Mouse (Mus musculus) heart, embryonic 14.5 days (tissue): ENCODE measurements at regions not wholly inside any gene's neighbourhood (a gene's known extent, or its start where the extent isn't known, plus 50 kb on each side); places are given as distances from the start of the nearest gene placed in this dataset.

Source experiments
- ATAC-seq: fragments of 200-750 bp; cut with Nextera tagmentation; 2 replicates; pipeline ENCODE4 v1.8.0; 2017; ENCODE audit warnings: low read depth, moderate TSS enrichment; ENCODE audit not compliant: insufficient number of reproducible peaks, insufficient read depth, low FRiP score
- H3K27ac ChIP-seq, 2 experiments: fragments of 200-500 bp in 1 of 2; fragments of 300-500 bp in 1 of 2; sonication (generic) in 1 of 2; replicated peaks in 1 of 2; 2 replicates each; pipeline ENCODE4 v1.5.1; 2012 to 2014; ENCODE audit warnings: low read depth in 2 of 2, low read length in 2 of 2, control low read depth in 1 of 2, mild to moderate bottlenecking in 1 of 2, mixed read lengths in 1 of 2; ENCODE audit not compliant: control insufficient read depth in 1 of 2, insufficient read depth in 1 of 2
- H3K27me3 ChIP-seq: fragments of 300-500 bp; sonication (generic); 2 replicates; pipeline ENCODE4 v1.6.1; 2014; ENCODE audit warnings: mild to moderate bottlenecking, low read length, control low read depth; ENCODE audit not compliant: control insufficient read depth, insufficient read depth
- H3K36me3 ChIP-seq: fragments of 300-500 bp; sonication (generic); 2 replicates; pipeline ENCODE4 v1.6.1; 2014; ENCODE audit warnings: mild to moderate bottlenecking, control low read depth, low read length, mixed read lengths; ENCODE audit not compliant: control insufficient read depth, insufficient read depth
- H3K4me1 ChIP-seq, 2 experiments: fragments of 200-500 bp in 1 of 2; fragments of 300-500 bp in 1 of 2; sonication (generic) in 1 of 2; 2 replicates each; pipeline ENCODE4 v1.6.1; 2012 to 2014; ENCODE audit warnings: low read length in 2 of 2, control low read depth in 1 of 2, mixed read lengths in 1 of 2; ENCODE audit not compliant: control insufficient read depth in 2 of 2, insufficient read depth in 2 of 2
- H3K4me2 ChIP-seq: fragments of 300-500 bp; sonication (generic); 2 replicates; pipeline ENCODE4 v1.6.1; 2014; ENCODE audit warnings: mild to moderate bottlenecking, low read length
- H3K4me3 ChIP-seq, 2 experiments: fragments of 200-500 bp in 1 of 2; fragments of 300-500 bp in 1 of 2; sonication (generic) in 1 of 2; 2 replicates each; pipeline ENCODE4 v1.5.1; 2012 to 2014; ENCODE audit warnings: low read length in 2 of 2, mild to moderate bottlenecking in 2 of 2, control low read depth in 1 of 2, low read depth in 1 of 2, moderate library complexity in 1 of 2; ENCODE audit not compliant: control insufficient read depth in 1 of 2, insufficient read depth in 1 of 2
- H3K9ac ChIP-seq: fragments of 300-500 bp; sonication (generic); 2 replicates; pipeline ENCODE4 v1.6.1; 2014; ENCODE audit warnings: mild to moderate bottlenecking, low read length
- H3K9me3 ChIP-seq: fragments of 300-500 bp; sonication (generic); 2 replicates; pipeline ENCODE4 v1.6.1; 2016; ENCODE audit warnings: low read length, control low read depth; ENCODE audit not compliant: control insufficient read depth
- WGBS: fragments of 180-500 bp; shearing (Covaris S2); extraction: QIAGEN DNeasy Blood & Tissue Kit; methylation state at CpG from one replicate; pipeline ENCODE4 v1.1.7; 2014; 5-methylcytosine and 5-hydroxymethylcytosine counted together

DNA sequence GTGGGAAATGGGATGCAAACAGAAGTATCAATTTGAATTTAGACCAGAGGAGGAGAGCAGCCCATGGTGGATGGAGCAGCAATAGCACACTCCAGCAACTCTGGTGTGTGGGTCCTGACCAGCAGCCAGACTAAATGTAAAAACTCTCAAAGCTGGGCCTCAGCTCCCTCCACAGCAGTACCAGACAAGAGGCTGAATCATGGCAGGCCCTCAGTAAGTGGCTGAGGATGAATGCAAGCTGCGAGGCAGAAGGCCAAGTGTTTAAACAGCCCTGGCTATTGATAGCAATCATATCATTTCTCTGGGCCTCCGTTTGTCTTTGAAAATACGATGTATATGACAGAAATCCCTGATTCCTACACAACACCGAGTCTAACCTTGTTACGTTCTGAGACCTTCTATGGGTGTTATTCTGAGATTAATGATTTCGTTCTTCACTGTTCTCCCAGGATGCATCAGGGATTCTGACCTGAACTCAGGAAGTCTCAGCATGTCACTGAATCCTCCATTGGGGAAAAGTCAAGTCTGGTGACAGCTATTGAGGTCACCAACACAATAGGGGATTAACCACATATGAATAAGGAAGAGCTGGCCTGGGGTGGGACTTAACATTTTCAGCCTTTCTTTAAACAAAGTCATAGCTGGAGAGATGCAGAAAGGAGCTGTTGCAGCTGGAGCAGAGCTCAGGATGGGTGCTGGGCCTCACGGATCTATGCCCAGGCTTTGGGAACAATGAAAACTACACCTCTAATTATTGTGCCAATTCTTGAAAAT is 124.8 kb downstream of the Spata18 start:
- no peaks in the 10 kb centered on the region; the same call in 1 of the 2 replicates for H3K9me3 ChIP-seq
- no peak overlapping the region for H3K9ac ChIP-seq
- no peaks in the 10 kb centered on the region; a peak in 1 of 4 replicates for H3K4me1 ChIP-seq
- ATAC-seq: no peak
- H3K27ac ChIP-seq: peak overlapping the region in 1 of 2 experiments; percentile 24; a peak in 1 of 4 replicates
- WGBS: 67% methylated on average over 7 of the region's 7 CpGs
- no peaks in the 10 kb centered on the region for H3K36me3 ChIP-seq
- H3K4me2 ChIP-seq: no peak overlapping the region
- no peak overlapping the region for H3K4me3 ChIP-seq
- no peaks in the 10 kb centered on the region; the same call in 1 of the 2 replicates for H3K27me3 ChIP-seq

DNA sequence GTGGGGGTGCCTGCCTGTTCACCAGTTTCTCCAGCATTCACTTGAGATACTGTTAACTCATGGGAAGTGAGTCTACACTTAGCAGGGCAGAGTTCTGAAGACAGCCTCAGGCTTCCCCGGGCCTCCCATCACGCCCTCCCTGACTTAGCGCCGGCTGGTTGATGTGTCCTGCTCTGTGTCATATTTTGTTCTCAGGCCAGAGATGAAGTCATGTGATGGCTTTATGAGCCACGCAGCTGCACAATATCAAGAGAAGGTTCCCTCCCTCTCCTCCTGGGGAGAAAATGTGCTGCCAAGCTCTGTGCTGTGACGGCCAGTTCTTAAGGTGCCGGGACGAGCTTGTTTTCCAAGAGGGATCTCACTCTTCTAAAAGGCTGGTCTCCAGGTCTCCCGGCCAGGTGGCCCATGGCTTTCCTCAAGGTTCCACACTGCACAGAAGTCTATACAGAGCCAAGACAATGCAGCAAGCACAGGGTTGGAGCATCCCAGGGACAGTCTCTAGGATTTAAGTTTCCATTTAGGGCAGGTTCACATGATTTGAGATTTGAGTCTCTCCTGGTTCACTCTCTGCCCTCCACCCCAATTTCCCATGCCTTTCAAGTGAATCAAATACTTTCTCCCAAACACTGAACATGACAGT is 126.2 kb downstream of the Spata18 start:
- Histone ChIP-seq H3K4me2 (no peak overlapping the region), H3K9ac (no peak overlapping the region), H3K27ac (peak overlapping the region; percentile 18 to 33; a peak in 2 of 4 replicates), H3K4me1 (no peaks in the 10 kb centered on the region; a peak in 1 of 4 replicates), H3K27me3 (no peaks in the 10 kb centered on the region; the same call in 1 of the 2 replicates), H3K9me3 (no peaks in the 10 kb centered on the region; the same call in 1 of the 2 replicates), H3K4me3 (no peak overlapping the region), H3K36me3 (no peaks in the 10 kb centered on the region)
- ATAC-seq: peak; percentile 69
- 46% methylated on average over 9 of the region's 9 CpGs for WGBS

DNA sequence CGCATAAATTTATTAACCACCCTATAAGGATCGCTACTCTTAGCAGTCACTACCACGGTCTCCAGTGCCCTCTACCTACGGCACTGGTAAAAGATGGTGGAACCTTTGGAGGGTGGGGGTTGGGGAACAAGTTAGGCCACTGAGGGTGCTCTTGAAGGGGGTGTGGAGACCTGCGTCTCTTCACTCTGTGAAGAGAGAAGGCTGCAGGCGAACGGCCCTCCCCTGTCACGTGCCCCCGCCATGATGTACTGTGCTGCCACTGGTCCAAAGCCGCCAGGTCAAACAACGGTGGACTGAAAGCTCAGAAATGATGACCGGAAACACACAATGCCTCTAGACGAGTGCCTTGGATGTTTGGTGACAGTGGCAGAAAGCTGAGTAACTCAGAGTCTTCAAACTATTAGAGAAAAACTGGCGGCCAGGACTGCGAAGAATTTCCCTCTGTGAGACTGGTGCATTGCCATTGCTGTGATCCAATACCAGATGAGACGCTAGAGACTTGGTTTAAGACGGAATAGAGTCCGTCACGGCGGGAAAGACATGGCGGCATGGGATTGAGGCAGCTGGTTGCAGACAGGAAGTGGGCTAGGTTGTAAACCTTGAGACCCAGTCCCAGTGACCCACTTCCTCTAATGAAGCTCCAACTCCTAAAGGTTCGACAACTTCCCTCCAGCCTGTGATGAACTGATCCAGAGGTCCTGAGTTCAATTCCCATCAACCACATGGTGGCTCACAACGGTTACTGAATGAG is 130.2 kb downstream of the Spata18 start:
- 91% methylated on average over 23 of the region's 23 CpGs for WGBS
- Histone ChIP-seq H3K9me3 (no peaks in the 10 kb centered on the region), H3K36me3 (no peaks in the 10 kb centered on the region), H3K27ac (no peak overlapping the region), H3K4me3 (no peak overlapping the region), H3K4me1 (peaks cover 0 to 3% of the 10 kb centered on the region in 2 experiments; a peak in 1 of 4 replicates), H3K9ac (no peak overlapping the region), H3K27me3 (no peaks in the 10 kb centered on the region; the same call in 1 of the 2 replicates), H3K4me2 (no peak overlapping the region)
- no peak for ATAC-seq

DNA sequence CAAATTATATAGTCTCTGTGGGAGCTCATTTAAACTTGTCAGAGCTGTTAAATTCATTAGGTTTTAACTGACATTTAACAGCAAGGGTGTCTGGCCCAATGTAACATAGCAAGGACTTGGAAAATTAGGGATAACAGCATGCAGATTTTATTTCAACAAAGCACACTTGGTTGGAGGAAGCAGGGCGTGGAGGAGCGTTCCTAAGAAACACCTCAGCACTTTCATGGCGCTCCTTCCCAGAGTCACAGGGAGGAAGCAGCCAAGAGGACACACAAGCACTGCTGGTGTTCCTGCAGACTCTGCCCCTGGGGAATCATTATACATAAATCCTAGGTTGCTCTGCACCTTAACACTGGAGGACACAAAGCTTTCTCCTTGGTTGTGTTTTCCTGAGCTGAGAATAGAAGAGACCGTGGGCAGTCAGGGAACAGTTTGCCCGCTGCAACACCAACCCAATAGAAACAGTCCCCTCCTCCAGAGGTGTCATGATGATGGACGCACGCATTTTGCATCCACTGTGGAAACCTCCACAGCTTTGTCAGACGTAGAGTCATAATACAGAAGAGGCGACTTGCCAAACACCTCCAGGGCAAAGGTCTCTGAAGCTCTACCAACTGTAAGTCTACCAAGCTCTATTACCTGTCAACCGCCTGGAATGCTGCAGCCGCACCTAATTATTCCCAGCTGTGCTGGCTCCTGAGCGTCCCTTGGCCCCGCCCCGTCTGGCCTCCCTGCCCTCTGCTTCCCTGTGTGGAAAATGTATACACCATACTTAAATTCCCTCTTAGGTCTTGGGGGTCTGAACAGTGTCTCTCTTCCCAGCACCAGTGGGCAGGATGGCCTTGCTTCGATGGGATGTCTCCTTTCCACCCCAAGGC is 131.3 kb downstream of the Spata18 start:
- Histone ChIP-seq H3K27ac (no peak overlapping the region), H3K4me2 (no peak overlapping the region)

DNA sequence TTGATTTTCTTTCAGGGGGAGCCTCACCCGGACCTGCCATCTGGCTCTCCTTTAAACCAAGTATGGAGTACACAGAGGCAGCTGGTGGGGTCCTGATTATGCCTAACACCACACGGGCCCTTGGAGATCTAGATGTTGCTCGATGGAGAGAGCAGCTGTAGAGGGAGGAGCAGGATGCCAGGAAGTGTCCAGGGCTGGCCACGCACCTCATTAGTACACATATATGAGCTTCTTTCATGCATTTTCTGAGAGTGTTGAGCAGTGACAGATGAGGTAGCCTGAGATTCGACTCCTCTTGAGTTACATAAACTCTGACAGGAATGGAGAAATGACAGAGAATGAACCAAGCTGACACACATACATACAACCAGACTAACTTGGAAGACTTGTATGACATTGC is 136.1 kb downstream of the Spata18 start:
- WGBS: 75% methylated on average over 5 of the region's 5 CpGs
- Histone ChIP-seq H3K36me3 (no peaks in the 10 kb centered on the region), H3K27me3 (no peaks in the 10 kb centered on the region), H3K4me2 (no peak overlapping the region), H3K4me3 (no peak overlapping the region), H3K27ac (no peak overlapping the region), H3K9me3 (no peaks in the 10 kb centered on the region), H3K9ac (no peak overlapping the region), H3K4me1 (0 out of 4 replicates have a peak, but pooled peaks cover 0 to 3% of the 10 kb centered on the region in 2 experiments)
- no peak for ATAC-seq

More for the DNA sequence above, 131.3 kb downstream of the Spata18 start:
- no peak for ATAC-seq
- Histone ChIP-seq H3K36me3 (no peaks in the 10 kb centered on the region), H3K9ac (no peak overlapping the region), H3K4me3 (no peak overlapping the region), H3K27me3 (no peaks in the 10 kb centered on the region; the same call in 1 of the 2 replicates), H3K9me3 (no peaks in the 10 kb centered on the region), H3K4me1 (peaks cover 0 to 3% of the 10 kb centered on the region in 2 experiments; a peak in 1 of 4 replicates)
- 71% methylated on average over 15 of the region's 15 CpGs for WGBS

DNA sequence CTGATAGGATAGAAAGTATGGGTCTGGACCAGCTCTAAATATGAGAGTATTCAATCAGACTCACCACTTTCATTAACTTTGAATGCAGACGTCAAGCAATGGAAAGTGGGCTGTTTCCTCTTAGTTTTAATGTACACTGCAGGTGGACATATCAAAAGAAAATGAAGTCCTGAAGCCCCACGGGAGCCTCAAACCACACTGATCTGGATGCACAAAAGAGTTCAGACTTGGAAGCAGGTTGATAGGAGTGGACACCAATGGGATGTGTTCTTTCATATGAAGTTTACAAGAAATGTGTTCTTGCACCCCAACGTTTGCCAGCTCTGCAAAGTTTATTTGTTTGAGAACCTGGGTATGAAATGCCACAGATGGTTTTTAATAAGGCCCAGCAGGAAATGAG is 141.0 kb downstream of the Spata18 start:
- Histone ChIP-seq H3K27me3 (no peaks in the 10 kb centered on the region), H3K4me2 (no peak overlapping the region), H3K4me1 (no peaks in the 10 kb centered on the region), H3K27ac (no peak overlapping the region), H3K36me3 (no peaks in the 10 kb centered on the region), H3K9ac (no peak overlapping the region), H3K9me3 (no peaks in the 10 kb centered on the region), H3K4me3 (no peak overlapping the region)
- WGBS: 59% methylated on average over 3 of the region's 3 CpGs
- no peak for ATAC-seq

DNA sequence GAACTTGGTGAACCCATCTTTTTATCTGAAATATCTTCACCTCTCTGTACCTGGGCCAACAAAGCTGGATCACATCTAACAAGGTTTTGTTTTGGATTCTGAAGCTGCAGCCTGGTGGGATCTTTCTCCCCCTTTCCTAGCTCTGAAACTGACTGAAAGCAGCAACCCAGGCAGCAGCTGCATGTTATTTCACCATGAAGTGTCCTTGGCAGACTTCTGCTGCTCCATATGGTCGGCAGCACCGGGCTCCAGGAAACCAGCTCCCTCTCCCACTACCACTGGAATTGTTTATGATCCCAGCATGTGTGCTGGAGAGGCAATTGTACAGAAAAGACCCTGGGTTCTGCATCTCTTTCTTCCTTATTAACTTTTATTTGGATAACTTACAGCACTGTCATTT is 145.0 kb downstream of the Spata18 start:
- Histone ChIP-seq H3K9ac (no peak overlapping the region), H3K27ac (0 out of 4 replicates have a peak overlapping the region, but pooled peaks of 1 of the 2 experiments have one; percentile 26), H3K4me1 (no peaks in the 10 kb centered on the region), H3K9me3 (no peaks in the 10 kb centered on the region), H3K27me3 (no peaks in the 10 kb centered on the region), H3K4me2 (no peak overlapping the region), H3K36me3 (no peaks in the 10 kb centered on the region), H3K4me3 (no peak overlapping the region)
- 66% methylated on average over 2 of the region's 2 CpGs for WGBS
- ATAC-seq: no peak
